Mouse (Mus musculus) forebrain, embryonic 15.5 days (tissue): ENCODE measurements around the gene Zmym5. TPM values are rescaled to one million over a fixed set of nuclear protein-coding genes. Genes with fewer than 3 reads are reported as not detected.
"Not testable (repeated sequence)": the region's sequence is repeated elsewhere in the genome, so short reads cannot be mapped to it uniquely, and the experiment has no call there.

ENCODE experiments used
- ATAC-seq: fragments of 200-750 bp; cut with Nextera tagmentation; replicated peaks from 2 replicates; pipeline ENCODE4 v1.8.0; 2017; ENCODE audit warnings: mild to moderate bottlenecking, moderate TSS enrichment, moderate library complexity
- H3K27ac ChIP-seq: fragments of 300-500 bp; sonication (generic); replicated peaks from 2 replicates; pipeline ENCODE4 v1.5.1; 2015; ENCODE audit warnings: mild to moderate bottlenecking, inconsistent platforms
- H3K27me3 ChIP-seq: fragments of 300-500 bp; sonication (generic); 2 replicates; pipeline ENCODE4 v1.6.1; 2015; ENCODE audit warnings: inconsistent platforms
- H3K36me3 ChIP-seq: fragments of 300-500 bp; sonication (generic); 2 replicates; pipeline ENCODE4 v1.6.1; 2015; ENCODE audit warnings: mild to moderate bottlenecking, inconsistent platforms
- H3K4me1 ChIP-seq: fragments of 300-500 bp; sonication (generic); 2 replicates; pipeline ENCODE4 v1.6.1; 2015; ENCODE audit warnings: inconsistent platforms
- H3K4me2 ChIP-seq: fragments of 300-500 bp; sonication (generic); replicated peaks from 2 replicates; pipeline ENCODE4 v1.6.1; 2015; ENCODE audit warnings: mild to moderate bottlenecking, inconsistent platforms
- H3K4me3 ChIP-seq: fragments of 300-500 bp; sonication (generic); 2 replicates; pipeline ENCODE4 v1.5.1; 2015; ENCODE audit warnings: mild to moderate bottlenecking, inconsistent platforms
- H3K9ac ChIP-seq: fragments of 300-500 bp; sonication (generic); replicated peaks from 2 replicates; pipeline ENCODE4 v1.6.1; 2015; ENCODE audit warnings: mild to moderate bottlenecking, inconsistent platforms
- H3K9me3 ChIP-seq: fragments of 300-500 bp; sonication (generic); 2 replicates; pipeline ENCODE4 v1.6.1; 2016; ENCODE audit warnings: inconsistent platforms
- WGBS: fragments of 180-500 bp; shearing (Covaris S2); methylation state at CpG from one replicate; pipeline ENCODE4 v1.1.7; 2015; ENCODE audit warnings: mixed read lengths; 5-methylcytosine and 5-hydroxymethylcytosine counted together
- polyA plus RNA-seq: library from polyadenylated mRNA; unstranded; fragments of >200 nt; fragmentation: Nextera tagmentation; extraction: Ambion mirVana; gene quantifications from 2 replicates; pipeline ENCODE4 v1.2.1, GENCODE M21; 2015

Gene Zmym5
- 32.0 and 33.5 TPM in 2 replicates for polyA plus RNA-seq

DNA sequence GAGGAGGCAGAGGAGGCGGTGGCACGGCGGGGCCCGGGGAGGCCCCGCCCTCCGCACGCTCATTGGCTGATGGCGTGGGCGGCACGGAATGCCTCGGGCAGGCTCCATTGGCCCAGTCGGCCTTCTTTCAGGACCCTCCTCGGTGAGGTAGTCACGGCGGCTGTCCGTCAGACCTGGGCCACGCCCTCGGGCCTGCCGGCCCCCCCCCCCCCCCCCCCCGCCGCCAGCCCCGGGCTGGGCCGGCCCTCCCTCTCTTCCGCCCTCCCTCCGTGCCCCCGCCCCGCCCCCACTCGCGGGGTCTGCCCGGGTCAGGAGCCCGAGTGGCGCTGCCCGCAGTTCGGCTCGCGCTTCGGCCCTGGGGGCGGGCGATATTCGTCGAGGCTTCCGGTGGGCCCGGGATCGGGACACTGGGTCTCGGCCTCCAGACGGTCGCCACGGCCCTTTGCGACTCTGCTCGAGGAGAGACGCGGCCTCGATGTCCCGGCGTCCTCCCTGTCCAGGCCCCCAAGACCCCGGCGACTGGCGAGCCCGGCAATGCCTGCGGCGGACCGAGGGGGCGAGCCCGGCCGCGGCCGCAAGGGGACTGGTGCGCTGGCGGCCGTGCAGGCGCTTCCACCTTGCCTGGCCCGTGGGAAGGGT, at the start of gene Zmym5:
Gene Zmym5 (minus strand): TSS at position 16 of the 639 bp plus-strand sequence.
- Histone ChIP-seq H3K4me3 (peak within 1 kb of the TSS; percentile 76), H3K4me2 (peak within 1 kb of the TSS; percentile 60), H3K27ac (peak within 1 kb of the TSS; percentile 92), H3K9ac (peak within 1 kb of the TSS; percentile 67), H3K4me1 (peaks cover 27% of the 10 kb centered on the region)
- not testable (repeated sequence) for H3K9me3 ChIP-seq, H3K36me3 ChIP-seq, H3K27me3 ChIP-seq
- 0% methylated on average over 12 of the region's 72 CpGs for WGBS
- peak; percentile 99 for ATAC-seq

DNA sequence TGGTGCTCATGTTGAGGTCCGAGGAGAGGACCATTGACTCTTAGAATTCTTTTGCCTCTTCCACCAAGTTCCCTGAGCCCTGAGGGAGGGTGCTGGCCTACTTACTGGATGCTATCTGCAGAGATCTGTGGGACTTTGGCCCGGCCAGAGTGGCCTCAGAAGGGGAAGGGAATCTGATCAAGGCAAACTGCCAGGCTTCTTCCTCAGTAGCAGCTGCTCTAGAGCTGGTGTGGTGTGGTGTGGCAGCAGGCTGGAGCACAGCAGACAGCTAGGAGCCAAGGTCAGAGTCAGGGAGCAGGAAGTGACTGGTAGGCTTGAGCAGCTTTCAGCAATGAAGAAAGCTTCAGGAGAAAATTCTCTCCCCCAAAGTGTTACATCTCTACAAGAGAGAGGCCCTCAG, 38.2 kb upstream of the Zmym5 start:
- ATAC-seq = no peak
- WGBS = 74% methylated on average over 2 of the region's 2 CpGs
- no peak overlapping the region for H3K4me2 ChIP-seq
- no peaks in the 10 kb centered on the region for H3K36me3 ChIP-seq
- H3K27ac ChIP-seq = no peak overlapping the region
- no peak overlapping the region for H3K4me3 ChIP-seq
- peaks cover 18% of the 10 kb centered on the region for H3K9me3 ChIP-seq
- H3K9ac ChIP-seq = no peak overlapping the region
- H3K27me3 ChIP-seq = no peaks in the 10 kb centered on the region
- no peaks in the 10 kb centered on the region for H3K4me1 ChIP-seq

GRCm38 (mm10) chr14:56848322-56848721, 36.8 kb upstream of the Zmym5 start:
- H3K4me2 ChIP-seq = no peak overlapping the region
- 78% methylated on average over 2 of the region's 2 CpGs for WGBS
- H3K9ac ChIP-seq = no peak overlapping the region
- H3K27ac ChIP-seq = no peak overlapping the region
- H3K36me3 ChIP-seq = no peaks in the 10 kb centered on the region
- H3K9me3 ChIP-seq = peaks cover 4% of the 10 kb centered on the region; the same call in 1 of the 2 replicates
- ATAC-seq = no peak
- no peaks in the 10 kb centered on the region for H3K27me3 ChIP-seq
- H3K4me1 ChIP-seq = no peaks in the 10 kb centered on the region
- no peak overlapping the region for H3K4me3 ChIP-seq

GRCm38 (mm10) chr14:56844507-56844906, 33.0 kb upstream of the Zmym5 start:
- 50% methylated on average over 2 of the region's 2 CpGs for WGBS
- 0 out of 2 replicates have a peak, but pooled peaks have one; percentile 72 for ATAC-seq

DNA sequence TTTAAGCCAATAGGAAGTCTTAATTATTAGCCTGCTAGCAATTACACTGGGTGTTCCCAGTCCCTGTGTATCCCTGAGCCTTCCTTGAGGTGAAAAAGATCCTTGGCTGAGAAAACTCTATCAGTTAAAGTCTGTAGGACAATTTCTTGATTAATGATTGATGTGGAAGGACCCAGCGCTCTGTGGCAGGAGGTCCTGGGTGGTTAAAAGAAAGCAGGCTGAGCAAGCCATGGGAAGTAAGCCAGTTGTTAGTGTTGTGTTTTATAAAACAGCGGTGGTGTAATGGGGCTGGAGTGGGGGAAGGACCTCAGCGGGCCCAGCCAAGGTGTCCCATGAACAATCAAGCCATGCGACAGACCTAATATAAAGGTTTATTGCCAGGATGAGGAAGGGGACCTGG, 32.5 kb upstream of the Zmym5 start:
- H3K27ac ChIP-seq = no peak overlapping the region
- H3K9me3 ChIP-seq = no peaks in the 10 kb centered on the region
- ATAC-seq = no peak
- no peaks in the 10 kb centered on the region for H3K27me3 ChIP-seq
- H3K4me3 ChIP-seq = no peak overlapping the region
- no peak overlapping the region for H3K9ac ChIP-seq
- no peaks in the 10 kb centered on the region for H3K4me1 ChIP-seq
- no peak overlapping the region for H3K4me2 ChIP-seq
- no peaks in the 10 kb centered on the region for H3K36me3 ChIP-seq
- 58% methylated on average over 4 of the region's 4 CpGs for WGBS

More at GRCm38 (mm10) chr14:56844507-56844906, 33.0 kb upstream of the Zmym5 start:
- H3K27ac ChIP-seq = no peak overlapping the region
- H3K4me3 ChIP-seq = no peak overlapping the region
- H3K27me3 ChIP-seq = no peaks in the 10 kb centered on the region
- no peak overlapping the region for H3K4me2 ChIP-seq
- H3K9me3 ChIP-seq = no peaks in the 10 kb centered on the region
- H3K4me1 ChIP-seq = no peaks in the 10 kb centered on the region
- no peak overlapping the region for H3K9ac ChIP-seq
- H3K36me3 ChIP-seq = no peaks in the 10 kb centered on the region

DNA sequence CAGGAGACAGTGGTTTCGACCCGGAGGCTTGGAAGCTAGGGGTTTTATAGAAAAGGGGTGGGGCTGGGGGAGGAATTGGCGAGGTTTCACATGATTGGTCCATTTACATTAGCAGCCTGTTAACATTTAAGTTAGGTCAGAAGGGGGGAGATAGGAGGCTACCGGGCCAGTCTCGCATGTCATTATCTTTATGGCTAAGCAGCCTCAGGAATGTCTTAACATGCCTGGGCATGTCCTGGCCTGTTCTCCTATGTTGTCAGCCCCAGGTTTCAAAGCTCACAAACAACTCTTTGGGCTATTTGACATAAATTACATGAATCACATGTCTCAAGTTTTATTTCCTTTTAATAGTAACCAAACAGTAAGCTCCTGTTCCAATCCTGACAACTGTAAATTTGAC, 23.1 kb upstream of the Zmym5 start:
- not testable (repeated sequence) for H3K27ac ChIP-seq, H3K9me3 ChIP-seq, H3K36me3 ChIP-seq, H3K27me3 ChIP-seq, H3K9ac ChIP-seq, H3K4me2 ChIP-seq, ATAC-seq, H3K4me3 ChIP-seq, H3K4me1 ChIP-seq
- 89% methylated on average over 5 of the region's 5 CpGs for WGBS

GRCm38 (mm10) chr14:56833211-56833610, 21.7 kb upstream of the Zmym5 start:
- H3K27ac ChIP-seq, H3K9ac ChIP-seq, H3K4me2 ChIP-seq, H3K9me3 ChIP-seq, ATAC-seq, H3K36me3 ChIP-seq, H3K4me3 ChIP-seq, H3K27me3 ChIP-seq, H3K4me1 ChIP-seq: not testable (repeated sequence)
- WGBS = 74% methylated on average over 10 of the region's 10 CpGs

DNA sequence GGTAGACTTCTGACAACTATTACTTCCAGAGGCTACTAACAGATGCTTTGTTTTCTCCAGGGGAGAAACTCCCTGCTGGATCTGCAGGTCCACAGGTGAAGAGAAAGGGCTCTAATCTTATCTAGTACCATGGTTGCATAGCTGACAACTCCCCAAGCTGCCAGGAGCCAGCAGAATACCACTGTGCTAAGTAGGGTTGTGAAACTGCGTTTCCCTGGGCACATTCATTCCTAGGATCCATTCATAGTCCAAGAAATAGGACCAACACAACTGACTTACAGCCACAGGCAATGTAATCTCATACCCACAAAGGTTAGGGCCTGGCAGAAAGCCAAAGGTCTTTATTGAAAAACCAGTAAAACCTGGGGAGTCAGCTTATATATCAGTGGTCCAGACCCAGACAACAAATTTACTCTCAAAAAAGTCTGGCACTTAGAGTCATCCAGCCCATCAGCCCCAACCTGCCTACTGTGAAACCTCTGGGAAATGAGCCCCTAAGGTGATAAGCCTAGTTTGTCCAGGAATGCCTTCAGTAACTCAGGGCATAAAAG, 21.1 kb upstream of the Zmym5 start:
- ATAC-seq = no peak
- Histone ChIP-seq H3K4me1 (no peaks in the 10 kb centered on the region), H3K4me2 (no peak overlapping the region), H3K9ac (no peak overlapping the region), H3K9me3 (no peaks in the 10 kb centered on the region), H3K27ac (no peak overlapping the region), H3K36me3 (no peaks in the 10 kb centered on the region), H3K27me3 (no peaks in the 10 kb centered on the region), H3K4me3 (no peak overlapping the region)
- 46% methylated on average over 1 of the region's 1 CpGs for WGBS

GRCm38 (mm10) chr14:56832147-56832546, 20.6 kb upstream of the Zmym5 start:
- ATAC-seq = no peak
- H3K4me2 ChIP-seq = no peak overlapping the region
- 91% methylated on average over 3 of the region's 3 CpGs for WGBS
- no peaks in the 10 kb centered on the region for H3K9me3 ChIP-seq
- no peak overlapping the region for H3K4me3 ChIP-seq
- H3K4me1 ChIP-seq = no peaks in the 10 kb centered on the region
- H3K9ac ChIP-seq = no peak overlapping the region
- H3K27ac ChIP-seq = no peak overlapping the region
- no peaks in the 10 kb centered on the region for H3K27me3 ChIP-seq
- H3K36me3 ChIP-seq = no peaks in the 10 kb centered on the region

DNA sequence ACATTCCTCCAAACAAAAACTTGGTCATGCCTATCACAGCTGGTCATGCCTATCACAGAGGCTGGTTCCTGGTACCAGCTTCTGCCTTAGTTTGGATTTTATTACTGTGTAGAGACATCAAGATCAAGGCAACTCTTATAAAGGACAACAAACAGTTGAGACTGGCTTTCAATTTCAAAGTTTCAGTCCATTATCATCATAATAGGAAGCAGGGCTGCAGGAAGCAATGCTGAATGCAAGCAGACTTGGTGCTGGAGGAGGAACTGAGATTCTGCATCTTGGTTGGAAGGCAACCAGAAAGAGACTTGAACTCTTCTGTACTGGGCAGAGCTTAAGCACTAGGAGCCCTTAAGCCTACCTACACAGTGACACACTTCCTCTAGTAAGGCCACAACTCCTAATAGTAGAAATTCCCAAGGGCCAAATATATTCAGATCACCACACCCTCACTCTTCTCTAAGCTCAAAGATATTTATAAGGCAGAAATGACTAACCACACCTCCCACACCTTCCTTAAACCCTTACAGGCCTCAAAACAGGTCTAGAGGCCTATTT, 19.1 kb upstream of the Zmym5 start:
- Histone ChIP-seq H3K36me3 (no peaks in the 10 kb centered on the region), H3K4me2 (no peak overlapping the region), H3K4me1 (no peaks in the 10 kb centered on the region), H3K9me3 (no peaks in the 10 kb centered on the region), H3K27ac (no peak overlapping the region), H3K4me3 (no peak overlapping the region), H3K27me3 (no peaks in the 10 kb centered on the region), H3K9ac (no peak overlapping the region)
- ATAC-seq = no peak

- Histone ChIP-seq H3K36me3 (no peaks in the 10 kb centered on the region), H3K4me3 (no peak overlapping the region), H3K9me3 (0 out of 2 replicates have a peak, but pooled peaks cover 4% of the 10 kb centered on the region), H3K4me1 (no peaks in the 10 kb centered on the region), H3K9ac (no peak overlapping the region), H3K4me2 (no peak overlapping the region), H3K27me3 (no peaks in the 10 kb centered on the region), H3K27ac (no peak overlapping the region)
- no peak for ATAC-seq
Measured at GRCm38 (mm10) chr14:56824562-56824961, 13.0 kb upstream of the Zmym5 start.

DNA sequence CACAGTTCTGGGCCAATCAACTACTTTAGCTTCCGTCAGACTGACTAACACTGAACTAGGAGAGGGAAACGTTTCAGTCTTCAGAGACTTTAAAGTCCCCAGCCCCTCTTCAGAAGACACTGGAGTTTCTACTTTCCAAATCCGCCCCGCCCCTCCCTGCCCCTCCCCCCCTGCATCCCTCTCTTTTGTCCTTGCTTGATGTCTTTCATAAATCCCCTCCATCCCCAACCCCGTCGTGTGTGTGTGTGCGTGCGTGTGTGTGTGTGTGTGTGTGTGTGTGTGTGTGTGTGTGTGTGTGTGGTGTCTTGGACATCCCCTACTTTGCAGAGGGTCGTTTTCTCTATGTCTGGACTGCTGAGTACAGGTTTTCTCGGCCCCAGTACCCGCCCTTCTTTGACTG, 6.1 kb upstream of the Zmym5 start:
- no peak overlapping the region; the same call in 1 of the 2 replicates for H3K4me2 ChIP-seq
- 0 out of 2 replicates have a peak, but pooled peaks cover 4% of the 10 kb centered on the region for H3K9me3 ChIP-seq
- H3K27ac ChIP-seq = no peak overlapping the region
- H3K27me3 ChIP-seq = no peaks in the 10 kb centered on the region
- no peak for ATAC-seq
- WGBS = 4% methylated on average over 10 of the region's 11 CpGs
- H3K4me3 ChIP-seq = no peak overlapping the region
- peaks cover 8% of the 10 kb centered on the region; the same call in 1 of the 2 replicates for H3K4me1 ChIP-seq
- no peak overlapping the region for H3K9ac ChIP-seq
- no peaks in the 10 kb centered on the region for H3K36me3 ChIP-seq
